Mouse (Mus musculus) kidney, embryonic 16.5 days (tissue): ENCODE measurements at regions not wholly inside any gene's neighbourhood (a gene's known extent, or its start where the extent isn't known, plus 50 kb on each side); places are given as distances from the start of the nearest gene placed in this dataset.

Experiments used
- ATAC-seq: fragments of 200-750 bp; cut with Nextera tagmentation; 2 replicates; pipeline ENCODE4 v1.8.0; 2017; ENCODE audit warnings: moderate TSS enrichment; ENCODE audit not compliant: low FRiP score, low TSS enrichment
- H3K27ac ChIP-seq: fragments of 300-500 bp; sonication (generic); 2 replicates; pipeline ENCODE4 v1.5.1; 2014; ENCODE audit warnings: low read length
- H3K27me3 ChIP-seq: fragments of 300-500 bp; sonication (generic); 2 replicates; pipeline ENCODE4 v1.6.1; 2014; ENCODE audit warnings: low read length, control low read depth, mixed read lengths; ENCODE audit not compliant: insufficient read depth
- H3K36me3 ChIP-seq: fragments of 300-500 bp; sonication (generic); 2 replicates; pipeline ENCODE4 v1.6.1; 2014; ENCODE audit warnings: low read length, control low read depth, mixed read lengths; ENCODE audit not compliant: insufficient read depth
- H3K4me1 ChIP-seq: fragments of 300-500 bp; sonication (generic); 2 replicates; pipeline ENCODE4 v1.6.1; 2014; ENCODE audit warnings: low read length, control low read depth, mixed read lengths; ENCODE audit not compliant: insufficient read depth
- H3K4me2 ChIP-seq: fragments of 300-500 bp; sonication (generic); replicated peaks from 2 replicates; pipeline ENCODE4 v1.6.1; 2014; ENCODE audit warnings: low read depth, low read length
- H3K4me3 ChIP-seq: fragments of 300-500 bp; sonication (generic); 2 replicates; pipeline ENCODE4 v1.5.1; 2014; ENCODE audit warnings: mild to moderate bottlenecking, low read length
- H3K9ac ChIP-seq: fragments of 300-500 bp; sonication (generic); replicated peaks from 2 replicates; pipeline ENCODE4 v1.6.1; 2014; ENCODE audit warnings: low read length
- H3K9me3 ChIP-seq: fragments of 300-500 bp; sonication (generic); 2 replicates; pipeline ENCODE4 v1.6.1; 2016; ENCODE audit warnings: low read length, control low read depth
- WGBS: fragments of 180-500 bp; shearing (Covaris S2); extraction: QIAGEN DNeasy Blood & Tissue Kit; methylation state at CpG from one replicate; pipeline ENCODE4 v1.1.7; 2014; 5-methylcytosine and 5-hydroxymethylcytosine counted together

- no peaks in the 10 kb centered on the region for H3K9me3 ChIP-seq
- no peak overlapping the region for H3K4me2 ChIP-seq
- no peak overlapping the region for H3K9ac ChIP-seq
- 0 out of 2 replicates have a peak, but pooled peaks cover 4% of the 10 kb centered on the region for H3K4me1 ChIP-seq
- H3K4me3 ChIP-seq = no peak overlapping the region
- H3K27me3 ChIP-seq = no peaks in the 10 kb centered on the region
- 82% methylated on average over 3 of the region's 3 CpGs for WGBS
- H3K27ac ChIP-seq = no peak overlapping the region
- ATAC-seq = no peak
- no peaks in the 10 kb centered on the region for H3K36me3 ChIP-seq
Measured at GRCm38 (mm10) chr2:9646466-9646865, 234.6 kb upstream of the 4930412O13Rik start.

- no peak overlapping the region for H3K27ac ChIP-seq
- WGBS = 18% methylated on average over 4 of the region's 4 CpGs
Measured at GRCm38 (mm10) chr2:9646963-9647362, 234.1 kb upstream of the 4930412O13Rik start.

GRCm38 (mm10) chr2:9650082-9650481, 231.0 kb upstream of the 4930412O13Rik start:
- no peaks in the 10 kb centered on the region for H3K9me3 ChIP-seq
- H3K36me3 ChIP-seq = no peaks in the 10 kb centered on the region
- no peak for ATAC-seq
- no peak overlapping the region for H3K4me2 ChIP-seq
- H3K4me3 ChIP-seq = no peak overlapping the region
- H3K27me3 ChIP-seq = no peaks in the 10 kb centered on the region
- H3K4me1 ChIP-seq = no peaks in the 10 kb centered on the region
- no peak overlapping the region for H3K27ac ChIP-seq
- H3K9ac ChIP-seq = no peak overlapping the region
- 92% methylated on average over 1 of the region's 1 CpGs for WGBS

More at GRCm38 (mm10) chr2:9646963-9647362, 234.1 kb upstream of the 4930412O13Rik start:
- H3K9ac ChIP-seq = no peak overlapping the region
- H3K4me2 ChIP-seq = no peak overlapping the region
- H3K4me3 ChIP-seq = no peak overlapping the region
- no peaks in the 10 kb centered on the region for H3K36me3 ChIP-seq
- ATAC-seq = no peak
- H3K9me3 ChIP-seq = no peaks in the 10 kb centered on the region
- no peaks in the 10 kb centered on the region for H3K27me3 ChIP-seq
- H3K4me1 ChIP-seq = 0 out of 2 replicates have a peak, but pooled peaks cover under 1% of the 10 kb centered on the region

DNA sequence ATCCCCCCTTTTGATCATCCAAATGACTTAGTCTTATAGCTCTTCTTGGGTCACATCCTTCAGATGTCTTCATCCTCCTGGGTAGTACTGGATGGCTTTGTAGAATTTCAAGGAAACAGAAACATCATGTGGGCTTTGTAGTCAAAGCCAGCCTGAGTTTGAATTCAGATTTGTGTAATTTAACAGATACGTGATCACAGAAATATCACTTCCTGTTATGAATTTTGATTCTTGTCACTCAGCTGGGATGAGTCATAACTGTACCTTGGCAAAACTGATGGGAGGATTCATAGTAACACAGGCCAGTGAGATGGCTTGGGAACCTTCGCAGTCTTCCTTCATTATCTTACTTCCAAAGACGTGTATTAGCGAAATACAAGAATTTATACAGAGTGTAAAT, 222.2 kb upstream of the 4930412O13Rik start:
- Histone ChIP-seq H3K27me3 (no peaks in the 10 kb centered on the region), H3K4me3 (no peak overlapping the region), H3K4me1 (no peaks in the 10 kb centered on the region), H3K4me2 (no peak overlapping the region), H3K9me3 (no peaks in the 10 kb centered on the region), H3K36me3 (no peaks in the 10 kb centered on the region), H3K27ac (no peak overlapping the region), H3K9ac (no peak overlapping the region)
- WGBS = 89% methylated on average over 4 of the region's 4 CpGs
- no peak for ATAC-seq

DNA sequence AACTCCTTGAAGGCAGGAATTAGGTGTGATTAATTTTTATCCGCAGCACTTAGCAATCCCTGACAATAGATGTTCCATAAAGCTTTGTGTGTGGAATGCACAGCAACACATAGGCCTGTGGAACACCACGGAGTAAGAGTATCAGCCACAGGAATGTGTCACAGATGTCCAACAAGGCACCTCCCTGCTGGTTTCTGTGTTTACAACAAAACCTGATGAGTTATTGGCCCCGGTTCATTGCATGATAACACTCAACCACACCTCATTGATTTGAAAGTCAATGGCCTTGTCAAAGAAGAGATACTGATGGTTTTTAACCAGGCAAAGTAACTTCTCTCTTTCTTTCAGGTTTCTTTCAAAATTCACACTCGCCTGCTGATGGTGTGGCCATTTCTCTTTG, 211.4 kb upstream of the 4930412O13Rik start:
- H3K4me3 ChIP-seq = no peak overlapping the region
- no peak for ATAC-seq
- H3K4me1 ChIP-seq = no peaks in the 10 kb centered on the region
- no peak overlapping the region for H3K9ac ChIP-seq
- no peak overlapping the region for H3K27ac ChIP-seq
- no peaks in the 10 kb centered on the region for H3K27me3 ChIP-seq
- no peak overlapping the region for H3K4me2 ChIP-seq
- H3K36me3 ChIP-seq = no peaks in the 10 kb centered on the region
- WGBS = 65% methylated on average over 4 of the region's 4 CpGs
- no peaks in the 10 kb centered on the region for H3K9me3 ChIP-seq

- H3K4me2 ChIP-seq = no peak overlapping the region
- no peaks in the 10 kb centered on the region for H3K36me3 ChIP-seq
- no peaks in the 10 kb centered on the region for H3K27me3 ChIP-seq
- H3K4me3 ChIP-seq = no peak overlapping the region
- H3K9me3 ChIP-seq = no peaks in the 10 kb centered on the region
- no peak overlapping the region for H3K9ac ChIP-seq
- H3K4me1 ChIP-seq = no peaks in the 10 kb centered on the region
- ATAC-seq = no peak
- H3K27ac ChIP-seq = no peak overlapping the region
- 68% methylated on average over 7 of the region's 7 CpGs for WGBS
Measured at GRCm38 (mm10) chr2:9681691-9682152, 199.3 kb upstream of the 4930412O13Rik start.

GRCm38 (mm10) chr2:9683673-9684210, 197.3 kb upstream of the 4930412O13Rik start:
- no peaks in the 10 kb centered on the region for H3K36me3 ChIP-seq
- no peak overlapping the region for H3K4me2 ChIP-seq
- no peaks in the 10 kb centered on the region for H3K27me3 ChIP-seq
- no peak overlapping the region for H3K27ac ChIP-seq
- no peaks in the 10 kb centered on the region for H3K9me3 ChIP-seq
- WGBS = 83% methylated on average over 2 of the region's 2 CpGs
- H3K4me1 ChIP-seq = no peaks in the 10 kb centered on the region
- no peak for ATAC-seq
- no peak overlapping the region for H3K4me3 ChIP-seq
- H3K9ac ChIP-seq = no peak overlapping the region

DNA sequence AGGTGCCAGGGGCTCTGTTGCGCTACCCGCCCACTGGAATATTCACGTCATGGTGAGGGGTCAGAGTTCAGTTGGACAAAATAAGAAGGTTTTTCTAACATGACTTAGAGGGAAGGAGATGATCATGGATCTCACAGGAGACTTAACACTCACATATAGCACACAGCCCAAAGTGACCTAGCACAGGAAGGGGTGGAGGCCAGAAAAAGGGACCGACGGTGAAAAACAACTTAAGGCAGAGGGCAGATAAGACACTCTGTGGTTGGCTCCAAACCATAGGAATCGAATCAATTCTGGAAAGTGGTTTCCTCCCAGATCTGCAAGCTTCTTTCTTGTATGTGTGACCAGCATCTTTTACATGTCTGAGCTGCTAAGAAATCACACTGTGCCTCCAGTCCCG, 192.9 kb upstream of the 4930412O13Rik start:
- H3K27ac ChIP-seq = no peak overlapping the region
- no peaks in the 10 kb centered on the region for H3K27me3 ChIP-seq
- no peak overlapping the region for H3K4me2 ChIP-seq
- ATAC-seq = no peak
- no peaks in the 10 kb centered on the region for H3K9me3 ChIP-seq
- no peaks in the 10 kb centered on the region for H3K36me3 ChIP-seq
- no peaks in the 10 kb centered on the region for H3K4me1 ChIP-seq
- H3K4me3 ChIP-seq = no peak overlapping the region
- 81% methylated on average over 7 of the region's 7 CpGs for WGBS
- H3K9ac ChIP-seq = no peak overlapping the region

DNA sequence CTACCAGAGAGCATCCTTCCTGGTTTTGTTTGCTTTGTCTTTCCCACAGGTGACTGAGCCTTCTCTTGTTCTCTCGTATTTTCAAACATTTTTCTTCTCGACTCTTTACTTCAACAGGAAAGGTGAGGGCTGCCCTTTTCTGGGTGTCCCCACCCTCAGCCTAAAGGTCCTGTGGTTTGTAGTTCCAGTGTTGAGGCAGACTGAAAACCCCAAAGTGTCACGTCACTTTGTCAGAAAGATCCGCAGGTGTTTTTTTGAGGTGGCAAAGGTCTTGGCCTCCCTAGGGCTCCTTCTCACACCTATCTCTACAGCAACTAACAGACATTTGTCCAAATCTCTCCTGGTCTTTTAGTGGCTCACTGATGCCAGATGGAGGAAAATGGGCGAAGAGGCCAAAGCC, 191.5 kb upstream of the 4930412O13Rik start:
- Histone ChIP-seq H3K36me3 (no peaks in the 10 kb centered on the region), H3K9me3 (no peaks in the 10 kb centered on the region)
- ATAC-seq = no peak

GRCm38 (mm10) chr2:9691506-9691905, 189.5 kb upstream of the 4930412O13Rik start:
- 78% methylated on average over 5 of the region's 5 CpGs for WGBS
- no peak overlapping the region for H3K4me2 ChIP-seq
- ATAC-seq = no peak
- no peak overlapping the region for H3K9ac ChIP-seq
- H3K4me3 ChIP-seq = no peak overlapping the region
- no peaks in the 10 kb centered on the region for H3K27me3 ChIP-seq
- H3K27ac ChIP-seq = no peak overlapping the region
- no peaks in the 10 kb centered on the region for H3K4me1 ChIP-seq
- H3K36me3 ChIP-seq = no peaks in the 10 kb centered on the region
- H3K9me3 ChIP-seq = no peaks in the 10 kb centered on the region

More for the DNA sequence above, 191.5 kb upstream of the 4930412O13Rik start:
- no peak overlapping the region for H3K9ac ChIP-seq
- H3K27ac ChIP-seq = no peak overlapping the region
- H3K4me3 ChIP-seq = no peak overlapping the region
- H3K27me3 ChIP-seq = no peaks in the 10 kb centered on the region
- no peaks in the 10 kb centered on the region for H3K4me1 ChIP-seq
- WGBS = 71% methylated on average over 5 of the region's 5 CpGs
- no peak overlapping the region for H3K4me2 ChIP-seq
